Mouse (Mus musculus): ENCODE results near the gene Gnmt.
"Not testable (repeated sequence)": the region's sequence is repeated elsewhere in the genome, so short reads cannot be mapped to it uniquely, and the experiment has no call there.

The Gnmt gene

DNA sequence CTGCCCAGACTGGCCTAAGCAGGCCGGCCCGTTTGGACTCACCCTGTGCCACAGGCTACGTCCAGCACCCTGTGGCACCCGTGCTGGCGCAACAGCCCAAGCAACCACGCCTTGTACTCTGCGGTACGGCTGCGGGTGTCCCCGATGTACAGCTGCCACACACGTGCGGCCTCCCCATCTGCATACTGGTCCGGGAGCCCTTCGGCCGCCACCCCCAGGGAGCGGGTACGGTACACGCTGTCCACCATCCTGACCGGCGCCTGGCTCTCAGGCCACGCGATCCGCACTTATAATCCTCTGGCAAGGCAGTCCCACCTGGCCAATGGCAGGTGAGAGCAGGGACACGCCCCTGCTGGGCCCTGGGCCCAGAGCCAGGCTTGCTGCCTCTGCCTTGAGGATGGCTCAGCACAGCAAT is at the start of gene Gnmt:
Gene Gnmt, minus strand, starts transcription at position 265 of the 415 bp plus-strand sequence.
- DNase-seq = no peak

DNA sequence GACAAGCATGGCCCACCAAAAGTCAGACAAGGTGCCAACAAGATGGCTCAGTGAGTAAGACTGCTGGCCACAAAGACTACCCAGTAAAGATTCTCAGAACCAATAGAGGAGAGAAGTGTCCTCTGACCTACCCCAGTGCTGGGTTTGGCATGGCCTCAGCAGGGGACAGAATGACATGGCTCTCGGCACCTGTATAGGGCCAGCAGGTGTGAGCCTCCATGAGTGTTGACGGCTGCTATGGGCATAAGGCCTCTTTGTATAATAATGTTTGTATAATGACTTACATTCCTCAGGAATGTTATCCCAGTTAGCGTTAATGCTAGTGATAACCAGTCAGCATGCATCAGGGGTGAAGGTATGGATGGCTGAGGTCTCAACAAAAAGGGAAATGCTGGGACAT is 47.1 kb upstream of the Gnmt start:
- no peak for DNase-seq

DNA sequence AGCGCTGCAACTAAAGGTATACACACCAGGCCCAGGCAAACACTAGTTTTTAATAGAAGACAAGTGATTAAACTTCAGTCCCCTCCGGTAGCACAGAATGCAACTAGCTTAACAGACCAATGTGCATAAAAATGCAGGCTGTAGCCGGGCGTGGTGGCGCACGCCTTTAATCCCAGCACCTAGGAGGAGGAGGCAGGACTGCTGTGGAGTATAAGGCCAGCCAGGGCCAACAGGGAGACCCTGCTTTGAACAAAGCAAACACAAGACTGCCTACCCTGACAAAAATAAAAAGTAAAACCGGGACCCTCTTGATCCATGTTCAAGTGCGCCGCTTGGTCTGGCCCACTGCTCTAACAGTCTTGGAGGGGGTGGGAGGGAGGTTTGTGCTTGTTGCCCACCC is 46.1 kb upstream of the Gnmt start:
- no peak for DNase-seq

DNA sequence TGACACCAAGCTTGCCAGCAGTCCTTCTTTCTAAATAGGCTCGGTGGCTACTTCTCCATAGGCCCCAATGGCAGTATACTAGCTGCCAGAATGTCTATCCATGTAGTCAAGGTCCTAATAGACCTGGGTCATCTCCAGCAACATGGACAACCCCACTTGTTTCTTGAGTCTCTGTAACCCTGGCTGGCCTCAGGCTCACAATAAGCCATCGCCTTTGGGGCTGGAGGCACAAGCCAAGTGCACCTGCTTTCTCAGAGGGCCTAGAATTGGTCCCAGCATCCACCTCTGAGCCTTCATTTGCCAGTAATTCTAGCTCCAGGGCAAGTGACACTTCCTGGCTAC is 45.1 kb upstream of the Gnmt start:
- DNase-seq = no peak

DNA sequence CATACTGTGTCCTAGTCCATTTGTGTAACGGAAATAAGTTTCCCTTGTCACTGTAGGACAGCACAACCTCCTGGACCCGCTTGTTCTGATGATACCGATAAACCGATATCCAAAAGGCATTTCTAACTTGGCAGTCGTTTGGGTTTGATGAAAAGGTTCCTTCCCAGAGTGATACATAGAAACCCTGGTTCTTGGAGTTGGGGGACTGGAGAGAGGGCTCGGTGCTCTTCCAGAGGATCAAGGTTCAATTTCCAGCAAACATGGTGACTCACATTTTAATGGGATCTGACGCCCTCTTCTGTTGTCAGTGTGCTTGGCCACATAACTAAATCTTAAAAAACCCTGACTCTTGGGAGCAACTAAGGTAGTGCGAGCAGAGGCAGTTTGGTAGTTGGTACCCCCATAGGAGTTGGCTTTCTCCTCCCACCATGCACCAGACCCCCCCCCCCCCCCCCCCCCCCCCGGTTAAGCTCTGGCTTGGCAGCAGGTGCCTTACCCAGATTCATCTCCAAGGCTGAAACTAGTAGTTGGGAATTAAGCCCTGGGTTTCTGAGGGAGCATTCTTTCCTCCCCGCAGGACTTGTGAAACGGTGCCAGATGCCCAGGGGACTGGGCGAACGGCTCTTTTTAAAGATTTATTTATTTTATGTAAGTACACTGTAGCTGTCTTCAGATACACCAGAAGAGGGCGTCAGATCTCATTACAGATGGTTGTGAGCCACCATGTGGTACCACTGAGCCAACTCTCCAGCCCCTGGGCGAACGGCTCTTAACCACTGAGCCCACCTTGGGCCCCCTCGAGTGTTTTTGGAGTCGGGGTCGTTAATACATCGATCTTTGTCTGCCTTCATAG is 44.5 kb upstream of the Gnmt start:
- DNase-seq = no peak

DNA sequence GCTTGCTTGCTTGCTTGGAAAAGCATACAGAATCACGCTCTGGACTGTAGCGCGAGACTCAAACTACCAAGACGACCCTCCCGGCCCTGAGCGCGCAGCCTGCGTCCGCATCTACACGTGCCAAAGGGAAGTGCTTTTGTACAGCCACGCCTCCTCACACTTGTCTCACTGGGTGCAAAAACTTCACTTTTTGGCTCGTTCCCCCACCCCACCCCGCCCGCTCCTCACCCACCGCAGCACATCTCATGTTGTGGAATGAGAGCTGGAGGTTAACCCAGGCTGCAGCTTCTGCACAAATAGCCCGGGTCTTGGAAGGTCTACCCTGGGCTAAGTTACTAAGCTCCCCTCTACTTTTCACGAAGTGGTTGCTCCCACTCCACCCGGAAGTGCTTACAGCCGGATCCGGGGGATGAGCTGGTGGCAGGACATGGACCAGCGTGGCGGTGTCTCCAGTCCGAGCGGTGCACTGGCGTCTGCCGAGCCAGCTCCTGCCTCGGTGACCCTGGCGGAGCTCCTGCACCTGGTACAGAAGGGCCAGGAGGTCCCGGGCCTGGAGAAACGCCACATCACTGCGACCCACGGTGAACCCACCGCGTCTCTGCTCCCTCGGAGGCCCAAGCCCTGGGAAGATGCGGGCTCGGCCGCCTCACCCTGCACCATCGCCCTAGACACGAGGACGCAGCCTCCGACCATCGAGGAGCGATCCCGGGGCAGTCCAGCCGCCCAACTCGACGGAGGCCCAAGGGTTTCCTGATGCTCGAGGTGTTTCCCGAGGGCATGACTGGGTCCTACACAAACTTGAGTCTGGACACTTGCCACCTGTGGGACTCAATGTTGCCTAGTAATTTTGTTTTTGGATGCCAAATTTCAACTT is 43.7 kb upstream of the Gnmt start, which contains the start of gene 2310039H08Rik:
Gene 2310039H08Rik, plus strand, starts transcription at position 232 of the 874 bp plus-strand sequence.
- DNase-seq = peak; percentile 79 to 80

DNA sequence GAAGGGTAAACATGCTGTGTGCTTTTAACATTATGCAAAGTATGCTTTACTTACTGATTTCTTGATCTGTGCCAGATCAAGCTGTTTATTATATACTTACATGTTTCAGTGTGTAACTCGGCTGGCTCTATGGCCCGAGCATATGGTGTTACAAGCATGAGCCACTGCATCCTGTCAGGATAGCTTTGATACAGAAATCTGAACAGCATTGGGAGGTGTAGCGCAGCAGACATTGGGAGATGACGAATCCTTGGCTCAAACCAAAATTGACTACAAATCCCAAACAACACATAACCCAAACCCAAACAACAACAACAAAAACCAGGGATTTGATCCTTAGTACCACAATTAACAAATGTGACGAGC is 43.1 kb upstream of the Gnmt start:
- no peak for DNase-seq

DNA sequence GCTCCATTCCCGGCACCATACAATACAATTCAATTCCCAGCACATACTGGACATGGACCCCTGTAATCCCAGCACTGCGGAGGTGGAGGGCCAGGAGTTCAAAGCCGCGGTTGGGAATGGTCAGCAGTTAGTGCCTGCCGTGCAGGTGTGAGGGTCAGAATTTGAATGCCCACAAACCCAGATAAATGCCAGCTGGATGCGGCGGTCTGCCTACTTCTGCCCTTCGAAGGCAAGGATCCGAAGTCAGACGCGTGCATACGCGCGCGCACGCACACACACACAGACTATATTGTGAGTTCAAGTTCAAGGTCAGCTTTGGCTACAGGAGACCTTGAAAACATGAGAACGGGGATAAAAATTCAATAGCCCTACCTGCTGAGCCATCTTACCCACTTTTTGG is 42.6 kb upstream of the Gnmt start:
- no peak for DNase-seq

DNA sequence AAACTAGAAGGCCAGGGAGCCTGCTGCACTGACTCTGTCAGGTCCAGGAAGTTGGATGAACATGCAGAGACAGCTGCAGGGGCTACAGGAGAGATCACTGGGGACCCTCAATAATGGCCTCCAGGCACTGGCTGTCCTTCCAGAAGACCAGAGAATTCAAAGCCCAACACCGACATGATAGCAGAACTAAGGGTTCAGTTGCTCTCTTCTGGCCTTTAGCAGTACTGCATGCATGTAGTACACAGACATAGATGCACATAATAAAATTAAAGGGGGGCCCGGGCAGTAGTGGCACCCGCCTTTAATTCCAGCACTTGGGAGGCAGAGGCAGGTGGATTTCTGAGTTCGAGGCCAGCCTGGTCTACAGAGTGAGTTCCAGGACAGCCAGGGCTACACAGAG is 42.1 kb upstream of the Gnmt start:
- no peak for DNase-seq

DNA sequence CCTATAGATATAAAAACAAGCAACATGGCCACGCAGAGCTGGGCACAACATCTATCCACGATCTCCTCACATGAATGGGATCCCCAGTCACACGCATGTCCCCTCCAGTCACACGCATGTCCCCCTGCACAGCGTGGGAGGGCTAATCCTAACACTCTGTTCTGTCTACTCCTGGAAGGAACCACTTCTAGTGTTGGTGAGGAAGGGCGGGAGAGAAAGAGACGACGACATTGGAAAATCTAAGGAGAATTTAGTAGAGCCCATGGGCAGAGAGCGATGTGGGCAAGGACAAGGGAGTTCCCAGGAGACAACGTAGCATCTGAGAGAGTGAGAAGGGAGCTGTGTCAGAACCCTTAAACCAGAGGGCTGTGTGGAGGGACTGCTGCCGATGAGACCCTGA is 41.6 kb upstream of the Gnmt start:
- DNase-seq = no peak

DNA sequence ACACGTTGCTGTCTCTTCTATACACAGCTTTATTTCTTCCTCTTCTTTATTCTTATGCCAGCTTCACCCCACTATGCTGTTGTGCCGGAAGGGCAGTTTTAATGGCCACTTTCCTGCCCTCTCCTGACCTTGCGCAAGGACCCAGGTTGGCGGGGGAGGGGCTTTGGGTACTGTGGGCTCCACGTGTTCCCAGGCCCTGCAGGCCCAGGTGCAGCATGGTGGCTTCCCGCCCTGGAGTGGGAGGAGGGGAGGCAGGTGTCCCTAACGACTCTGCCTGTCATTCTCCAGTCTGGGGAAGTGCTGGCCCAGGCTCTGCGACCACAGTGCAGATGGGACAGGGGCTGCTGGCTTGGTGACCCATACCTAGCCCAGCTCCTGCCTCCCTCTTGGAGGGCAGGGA is 38.9 kb upstream of the Gnmt start:
- DNase-seq = no peak

DNA sequence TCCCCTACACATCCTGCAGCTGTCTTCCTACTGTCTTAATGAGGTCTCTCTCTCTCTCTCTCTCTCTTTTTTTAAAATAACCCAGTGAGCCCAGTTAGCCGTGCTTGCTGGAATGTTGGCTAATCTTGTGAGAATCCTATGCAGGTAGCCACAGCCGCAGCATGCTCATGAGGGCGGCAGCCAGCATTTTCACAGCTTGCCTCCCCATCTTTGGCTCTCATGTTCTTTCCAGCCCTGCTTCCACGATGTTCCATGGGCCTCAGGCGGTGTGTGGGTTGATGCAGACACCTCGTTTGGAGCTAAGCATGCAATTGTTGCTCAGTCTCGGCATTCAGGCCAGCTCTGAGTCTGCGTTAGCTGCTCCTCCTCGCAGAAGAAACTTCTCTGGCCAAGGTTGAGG is 35.9 kb upstream of the Gnmt start:
- DNase-seq = not testable (repeated sequence)

DNA sequence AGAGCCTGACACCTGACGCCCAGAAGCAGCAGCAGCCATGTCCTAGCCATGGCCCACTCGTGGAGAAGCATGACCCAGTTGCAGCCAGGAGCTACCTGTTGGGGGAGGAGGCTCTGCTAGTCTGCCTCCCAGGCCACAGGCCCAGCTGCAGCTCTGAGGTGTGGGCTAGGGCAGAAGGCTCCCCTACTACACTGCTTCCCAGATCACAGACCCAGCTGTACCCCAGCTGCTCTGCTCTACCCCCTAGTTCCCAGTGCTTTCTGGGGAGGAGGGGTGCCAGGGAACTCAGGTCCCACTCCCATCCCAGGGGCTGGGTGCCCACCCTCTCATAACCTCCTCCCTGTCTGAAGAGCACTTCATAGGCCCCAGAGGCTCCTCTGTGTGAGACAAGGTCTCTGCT is 34.6 kb upstream of the Gnmt start, which contains the start of gene Ptcra:
Gene Ptcra, minus strand, starts transcription at position 169 of the 400 bp plus-strand sequence.
- no peak for DNase-seq

DNA sequence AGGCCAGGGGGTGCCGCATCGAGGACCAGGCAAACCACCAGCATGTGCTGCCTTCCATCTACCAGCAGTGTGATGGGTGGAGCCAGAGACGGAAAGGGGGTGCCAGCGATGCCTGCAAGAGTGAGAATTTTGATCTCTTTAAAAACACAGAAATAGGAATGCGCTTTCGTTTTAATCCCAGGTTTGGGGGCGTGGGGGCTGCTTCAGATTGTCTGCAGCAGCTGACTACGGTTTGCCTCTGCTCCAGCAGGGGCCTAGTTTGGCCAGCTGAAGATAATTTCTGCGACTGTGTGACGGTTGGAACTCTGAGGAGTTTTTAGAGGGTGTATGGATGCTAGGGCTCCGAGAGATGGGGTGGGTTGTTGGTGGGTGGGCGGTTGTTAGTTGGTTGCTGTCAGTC is 29.8 kb upstream of the Gnmt start:
- DNase-seq = no peak

DNA sequence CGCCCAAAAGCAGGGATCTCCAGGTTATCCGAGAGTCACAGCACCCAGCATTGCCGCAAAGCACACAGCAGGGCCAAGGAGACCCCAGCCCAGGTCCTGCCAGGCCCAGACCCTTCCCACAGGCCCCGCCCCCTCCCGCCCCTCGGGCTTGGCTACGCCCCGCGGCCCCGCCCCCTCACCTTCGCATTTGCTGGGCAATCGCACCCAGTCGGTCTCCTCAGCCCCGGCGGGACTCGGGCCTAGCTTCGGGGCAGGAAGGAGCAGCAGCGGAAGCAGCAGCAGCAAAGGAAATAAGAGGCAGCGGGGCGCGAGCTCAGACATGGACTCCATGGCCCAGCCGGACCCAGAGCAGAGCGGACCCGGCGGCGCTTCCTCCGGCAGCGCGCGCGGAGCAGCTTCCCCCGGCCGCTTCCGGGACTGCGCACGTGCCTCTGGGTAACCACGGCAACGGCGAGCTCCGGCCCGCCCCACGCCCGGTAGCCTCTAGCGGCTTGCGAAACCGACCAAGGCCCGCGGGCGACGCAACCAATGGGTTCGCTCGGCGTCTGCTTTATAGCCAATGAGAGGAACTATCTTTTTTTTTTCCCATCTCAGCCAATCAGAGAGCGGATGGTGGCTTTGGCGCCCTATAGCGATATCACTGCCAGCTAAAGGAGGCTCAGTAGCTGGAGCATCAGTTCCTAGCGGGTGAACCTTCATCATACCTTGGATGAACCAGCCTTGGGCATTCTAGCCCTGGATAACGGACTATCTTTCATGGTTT is 23.0 kb upstream of the Gnmt start, which contains the start of gene Cnpy3:
Gene Cnpy3, minus strand, starts transcription at position 421 of the 763 bp plus-strand sequence.
- peak; percentile 98 for DNase-seq

DNA sequence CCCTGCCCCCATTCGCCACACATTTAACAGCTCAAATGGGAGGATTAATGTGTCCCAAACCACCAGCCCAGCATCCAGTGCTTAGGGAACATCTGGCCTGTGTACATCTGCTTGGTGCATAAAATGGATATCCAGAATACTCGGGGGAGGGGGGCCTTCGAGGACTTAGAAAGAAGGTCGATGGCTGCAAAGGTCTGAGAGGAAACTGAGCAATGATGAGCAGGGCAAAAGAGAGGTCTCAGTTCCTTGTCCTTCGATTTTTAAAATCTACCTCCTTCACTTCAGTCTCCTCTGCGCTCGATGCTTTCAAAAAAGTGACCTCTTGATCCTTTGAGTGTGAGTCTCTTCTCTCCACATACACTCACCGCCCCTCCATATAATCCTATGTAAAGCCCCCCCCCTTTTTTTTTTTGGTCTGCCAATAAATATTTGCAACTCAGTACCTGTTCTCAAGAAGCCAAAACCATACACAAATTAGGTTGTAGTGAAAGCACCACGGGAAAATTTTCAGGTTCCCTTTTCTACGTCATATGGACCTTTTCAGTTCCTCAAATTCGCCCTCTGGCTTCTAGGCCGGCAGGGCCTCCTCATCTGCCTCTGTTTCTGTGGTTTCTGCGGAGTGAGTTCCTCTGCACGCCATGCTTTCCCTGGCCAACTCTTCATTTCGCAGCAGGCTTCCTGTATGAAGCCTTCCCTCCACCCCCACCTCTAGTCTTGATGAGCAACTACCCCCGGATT is 22.3 kb upstream of the Gnmt start:
- DNase-seq = peak; percentile 50 to 88

DNA sequence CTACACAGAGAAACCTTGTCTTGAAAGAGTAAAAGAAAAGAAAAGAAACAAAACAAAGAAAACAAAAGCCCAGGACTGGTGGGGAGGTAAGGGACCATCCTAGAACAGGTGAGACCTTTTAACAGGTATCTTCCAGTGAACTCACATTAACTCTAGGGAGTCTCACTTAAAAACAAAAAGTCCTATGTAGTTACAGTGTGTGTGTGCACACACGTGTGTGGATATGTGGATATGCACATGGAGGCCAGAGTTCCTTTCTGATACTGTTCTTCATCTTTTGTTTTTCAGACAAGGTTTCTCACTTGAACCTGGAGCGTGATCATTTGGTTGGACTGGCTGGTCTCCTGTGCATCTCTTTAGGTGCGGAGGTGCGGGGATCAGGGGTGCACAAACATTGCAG is 21.6 kb upstream of the Gnmt start:
- no peak for DNase-seq

DNA sequence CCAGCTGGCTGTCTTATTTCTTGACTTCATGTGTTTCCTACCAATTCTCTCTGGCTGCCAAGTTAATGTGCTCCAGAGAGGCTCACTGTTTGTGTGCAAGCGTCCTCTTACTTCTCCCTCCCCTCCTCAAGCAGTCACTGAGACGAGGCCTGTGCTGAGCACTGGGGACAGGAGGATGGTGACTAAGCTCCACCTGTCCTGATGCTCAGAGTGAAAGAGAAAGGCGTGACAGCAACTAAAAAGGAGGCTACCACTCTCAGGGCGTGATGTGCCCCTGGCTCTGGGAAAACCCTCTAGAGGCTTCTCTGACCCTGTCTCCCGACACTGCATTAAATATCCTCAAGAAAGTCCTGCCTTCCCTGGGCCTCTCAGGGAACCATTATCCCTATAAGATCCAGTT is 20.3 kb upstream of the Gnmt start:
- no peak for DNase-seq

DNA sequence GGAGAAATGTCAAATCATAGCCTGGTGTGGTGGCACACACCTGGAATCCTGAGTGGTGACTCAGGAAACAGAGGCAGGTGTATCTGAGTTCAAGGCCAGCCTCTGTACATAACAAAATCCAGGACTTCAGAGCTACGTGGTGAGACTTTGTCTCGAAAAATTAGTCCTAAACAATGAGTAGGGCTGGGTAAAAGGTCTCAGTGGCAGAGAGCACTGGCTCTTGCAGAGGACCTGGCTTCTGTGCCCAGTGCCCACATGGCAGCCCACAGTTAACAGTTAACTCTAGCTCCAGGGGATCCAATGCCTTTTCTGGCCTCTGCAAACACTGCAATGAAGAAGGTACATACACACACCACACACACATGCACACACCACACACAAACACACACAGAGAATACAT is 18.8 kb upstream of the Gnmt start:
- DNase-seq = no peak

DNA sequence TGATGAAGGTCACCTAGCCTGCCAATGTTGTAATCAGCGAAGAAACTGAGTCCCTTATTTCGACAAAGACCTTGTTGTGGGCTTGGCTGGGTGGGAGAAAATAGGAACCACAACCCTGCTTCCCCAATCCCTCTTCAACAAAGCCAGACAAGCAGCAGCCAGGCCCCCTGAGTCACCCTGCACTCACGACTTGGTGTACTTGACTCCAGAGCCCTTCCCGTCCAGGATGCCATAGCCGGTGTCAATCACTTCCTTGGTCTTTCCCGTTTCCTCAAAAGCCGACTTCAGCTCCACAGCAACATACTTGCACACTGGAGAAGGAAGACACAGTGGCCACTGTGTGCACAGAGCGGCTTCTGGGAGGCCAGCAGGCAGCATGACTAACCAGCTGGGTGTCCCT is 18.3 kb upstream of the Gnmt start:
- DNase-seq = no peak

DNA sequence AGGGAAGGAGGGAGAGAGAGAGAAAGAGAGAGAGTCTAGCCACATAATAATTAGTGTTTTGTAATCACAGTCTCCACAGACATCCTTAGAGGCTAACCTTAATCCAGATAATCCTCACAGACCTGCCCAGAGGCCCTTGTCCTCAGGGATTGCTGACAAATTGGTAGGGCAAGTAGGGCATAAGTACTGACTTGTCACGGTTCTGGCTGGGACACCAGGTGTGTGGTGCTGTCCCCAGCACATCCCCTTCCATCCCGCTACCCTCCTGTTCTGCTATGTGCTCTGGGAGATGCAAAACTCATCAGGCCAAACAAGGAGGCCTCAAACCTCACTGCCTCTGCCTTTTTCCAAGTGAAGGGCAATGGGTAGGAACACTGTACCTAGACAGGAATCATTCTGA is 16.5 kb upstream of the Gnmt start:
- no peak for DNase-seq

DNA sequence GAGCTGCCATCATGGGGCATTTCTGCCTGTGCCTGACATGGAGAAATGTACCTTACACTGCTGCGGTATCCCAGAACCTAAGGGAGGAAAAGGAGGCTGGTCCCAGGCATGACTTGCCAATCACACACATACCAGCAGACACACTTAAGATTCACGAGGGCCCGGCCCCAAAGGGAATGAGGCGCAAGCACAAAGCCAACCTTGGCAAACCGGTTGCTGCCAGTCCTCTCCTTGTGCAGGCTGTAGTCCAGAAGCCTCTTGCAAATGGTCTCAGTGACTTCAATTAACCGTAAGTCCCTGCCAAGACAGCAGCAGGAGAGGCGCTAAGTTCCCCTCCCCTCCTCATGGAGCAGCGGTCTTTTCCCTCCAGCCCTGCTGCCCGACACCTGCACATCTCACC is 14.0 kb upstream of the Gnmt start:
- DNase-seq = no peak

DNA sequence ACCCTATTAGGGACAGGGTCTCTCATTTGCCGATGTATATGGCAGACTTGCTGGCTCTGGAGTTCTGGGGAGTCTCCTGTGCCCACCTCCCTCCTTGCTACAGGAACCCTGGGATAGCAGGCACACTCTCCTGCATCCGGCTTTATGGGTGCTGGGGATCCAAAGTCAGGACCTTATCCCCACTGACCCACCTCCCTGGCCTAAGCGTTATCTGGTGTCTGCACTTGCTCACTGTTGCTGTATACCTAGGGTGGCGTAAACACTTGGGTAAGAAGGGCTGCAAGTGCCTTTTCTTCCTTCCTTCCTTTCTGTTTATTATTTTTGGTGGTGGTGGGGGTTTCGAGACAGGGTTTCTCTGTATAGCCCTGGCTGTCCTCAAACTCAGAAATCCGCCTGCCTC is 12.3 kb upstream of the Gnmt start:
- no peak for DNase-seq
